Mouse (Mus musculus): Measurements from ENCODE around the gene Ssbp2. TPM values are rescaled to one million over a fixed set of nuclear protein-coding genes. Genes with fewer than 3 reads are reported as not detected.

Gene Ssbp2
- polyA plus RNA-seq, 1 experiment from 2014 or later, result 198 TPM

DNA sequence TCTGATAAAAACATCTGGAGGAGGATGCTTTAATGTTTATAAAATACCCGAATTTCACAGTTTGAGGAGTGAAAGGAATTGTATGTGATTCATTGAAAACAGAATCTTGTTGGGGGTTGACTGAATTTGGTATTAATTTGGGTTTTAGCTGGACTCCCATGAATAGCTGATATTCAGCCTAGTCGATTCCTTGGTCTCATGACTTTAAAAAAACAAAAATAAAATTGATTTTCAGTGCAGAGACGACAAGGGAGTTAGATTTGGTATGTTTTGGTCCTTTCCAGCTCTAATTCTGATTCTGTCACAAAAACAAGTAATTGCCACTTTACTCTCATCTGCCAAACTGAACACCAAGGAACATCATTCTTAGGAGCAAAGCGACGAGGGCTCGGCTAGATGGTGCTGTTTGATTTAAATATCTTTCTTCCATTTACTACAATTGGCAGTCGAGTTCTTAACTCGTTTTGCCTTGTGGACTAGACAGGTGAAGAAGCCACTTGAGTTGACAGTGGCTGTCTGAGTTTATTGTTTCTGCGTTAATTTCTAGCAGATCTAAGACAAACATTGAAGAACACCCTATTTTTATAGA, 2.9 kb downstream of the Ssbp2 start:
- Histone ChIP-seq H3K27ac (replicated peaks; ENCODE audit: low read depth, low read length) (no peak overlapping the region), H3K36me3 (replicated peaks; ENCODE audit: control insufficient read depth, insufficient read depth, low read depth, low read length) (no peaks in the 10 kb centered on the region), H3K9ac (replicated peaks; ENCODE audit: low read length) (no peak overlapping the region), H3K4me1 (ENCODE audit: control insufficient read depth, insufficient read depth, low read length) (no peaks in the 10 kb centered on the region; the same call in 1 of the 2 replicates), H3K4me3 (ENCODE audit: low read depth, low read length) (no peak overlapping the region; the same call in 1 of the 2 replicates), H3K27me3 (ENCODE audit: control insufficient read depth, insufficient read depth, low read length) (no peaks in the 10 kb centered on the region), H3K9me3 (replicated peaks; ENCODE audit: control insufficient read depth, low read length) (no peaks in the 10 kb centered on the region), H3K4me2 (ENCODE audit: low read depth, low read length) (peak overlapping the region; percentile 0; the same call in 1 of the 2 replicates)
- 24% methylated on average over 9 of the region's 9 CpGs for WGBS
- DNase-seq (ENCODE audit: low spot score) (peak; percentile 45), ATAC-seq (replicated peaks; ENCODE audit: insufficient number of reproducible peaks, low FRiP score, low TSS enrichment, low read depth) (no peak)

GRCm38 (mm10) chr13:91465002-91465715, 5.1 kb downstream of the Ssbp2 start:
- Histone ChIP-seq H3K27ac (replicated peaks; ENCODE audit: low read depth, low read length) (no peak overlapping the region), H3K4me2 (ENCODE audit: low read depth, low read length) (no peak overlapping the region), H3K9me3 (replicated peaks; ENCODE audit: control insufficient read depth, low read length) (no peaks in the 10 kb centered on the region), H3K4me3 (ENCODE audit: low read depth, low read length) (no peak overlapping the region), H3K36me3 (replicated peaks; ENCODE audit: control insufficient read depth, insufficient read depth, low read depth, low read length) (no peaks in the 10 kb centered on the region), H3K4me1 (ENCODE audit: control insufficient read depth, insufficient read depth, low read length) (no peaks in the 10 kb centered on the region; the same call in 1 of the 2 replicates), H3K9ac (replicated peaks; ENCODE audit: low read length) (no peak overlapping the region), H3K27me3 (ENCODE audit: control insufficient read depth, insufficient read depth, low read length) (no peaks in the 10 kb centered on the region)
- 79% methylated on average over 8 of the region's 8 CpGs for WGBS
- DNase-seq (ENCODE audit: low spot score) (no peak), ATAC-seq (replicated peaks; ENCODE audit: insufficient number of reproducible peaks, low FRiP score, low TSS enrichment, low read depth) (no peak)

DNA sequence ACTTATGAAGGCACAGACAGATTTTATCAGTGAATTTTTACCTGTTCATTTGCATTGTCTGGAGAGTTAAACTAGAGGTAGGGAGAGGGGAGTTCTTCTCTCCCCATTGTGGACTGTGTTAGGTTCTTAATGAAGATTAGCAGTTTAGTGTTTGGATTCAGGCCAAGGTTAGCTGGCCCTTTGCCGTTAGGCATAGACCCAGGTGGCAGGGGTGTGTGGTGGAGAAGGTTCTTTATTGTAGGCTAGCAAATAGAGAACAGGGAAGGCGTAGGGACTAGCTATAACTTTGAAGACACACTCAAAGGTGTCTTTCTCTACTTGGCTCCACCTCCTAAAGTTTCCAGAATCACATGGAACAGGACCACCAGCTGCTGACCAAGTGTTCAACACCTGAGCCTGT, 11.5 kb downstream of the Ssbp2 start:
- Histone ChIP-seq H3K4me1 (ENCODE audit: control insufficient read depth, insufficient read depth, low read length) (no peaks in the 10 kb centered on the region), H3K4me2 (ENCODE audit: low read depth, low read length) (no peak overlapping the region), H3K36me3 (replicated peaks; ENCODE audit: control insufficient read depth, insufficient read depth, low read depth, low read length) (no peaks in the 10 kb centered on the region), H3K27ac (replicated peaks; ENCODE audit: low read depth, low read length) (no peak overlapping the region), H3K4me3 (ENCODE audit: low read depth, low read length) (no peak overlapping the region), H3K27me3 (ENCODE audit: control insufficient read depth, insufficient read depth, low read length) (no peaks in the 10 kb centered on the region), H3K9me3 (replicated peaks; ENCODE audit: control insufficient read depth, low read length) (no peaks in the 10 kb centered on the region), H3K9ac (replicated peaks; ENCODE audit: low read length) (no peak overlapping the region)
- DNase-seq (ENCODE audit: low spot score), result no peak
- no peak for ATAC-seq (replicated peaks; ENCODE audit: insufficient number of reproducible peaks, low FRiP score, low TSS enrichment, low read depth)
- 80% methylated on average over 2 of the region's 2 CpGs for WGBS

- Histone ChIP-seq H3K27me3 (ENCODE audit: control insufficient read depth, insufficient read depth, low read length) (no peaks in the 10 kb centered on the region), H3K4me1 (ENCODE audit: control insufficient read depth, insufficient read depth, low read length) (no peaks in the 10 kb centered on the region), H3K4me2 (ENCODE audit: low read depth, low read length) (no peak overlapping the region), H3K27ac (replicated peaks; ENCODE audit: low read depth, low read length) (no peak overlapping the region), H3K4me3 (ENCODE audit: low read depth, low read length) (no peak overlapping the region), H3K9me3 (replicated peaks; ENCODE audit: control insufficient read depth, low read length) (no peaks in the 10 kb centered on the region), H3K9ac (replicated peaks; ENCODE audit: low read length) (no peak overlapping the region), H3K36me3 (replicated peaks; ENCODE audit: control insufficient read depth, insufficient read depth, low read depth, low read length) (no peaks in the 10 kb centered on the region)
- ATAC-seq (replicated peaks; ENCODE audit: insufficient number of reproducible peaks, low FRiP score, low TSS enrichment, low read depth), result no peak
- WGBS, result 79% methylated on average over 2 of the region's 2 CpGs
- no peak for DNase-seq (ENCODE audit: low spot score)
Measured at GRCm38 (mm10) chr13:91471980-91472379, 11.9 kb downstream of the Ssbp2 start.

DNA sequence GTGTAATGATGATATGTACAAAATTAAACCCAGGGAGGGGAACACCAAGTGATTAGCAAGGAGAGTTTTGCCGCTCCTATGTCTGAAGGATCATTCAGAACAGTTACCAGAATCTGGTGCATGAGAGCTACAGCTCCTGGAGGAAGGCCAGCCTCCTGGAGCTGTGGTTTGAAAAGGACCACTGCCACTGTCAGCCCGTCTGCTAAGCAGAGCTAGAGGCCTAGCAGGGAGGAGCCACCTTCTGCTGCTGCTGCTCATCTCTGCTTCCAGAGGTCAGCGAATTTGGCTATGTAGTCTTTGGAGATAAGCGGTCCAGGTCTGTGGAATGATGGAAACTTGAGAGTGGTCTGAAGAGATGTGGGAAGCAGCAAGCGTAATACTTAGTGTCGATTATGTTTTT, 13.4 kb downstream of the Ssbp2 start:
- no peak overlapping the region for H3K27ac ChIP-seq (replicated peaks; ENCODE audit: low read depth, low read length)
- no peak overlapping the region for H3K4me3 ChIP-seq (ENCODE audit: low read depth, low read length)
- no peaks in the 10 kb centered on the region for H3K9me3 ChIP-seq (replicated peaks; ENCODE audit: control insufficient read depth, low read length)
- WGBS, result 73% methylated on average over 6 of the region's 6 CpGs
- no peaks in the 10 kb centered on the region for H3K36me3 ChIP-seq (replicated peaks; ENCODE audit: control insufficient read depth, insufficient read depth, low read depth, low read length)
- H3K27me3 ChIP-seq (ENCODE audit: control insufficient read depth, insufficient read depth, low read length), result no peaks in the 10 kb centered on the region
- ATAC-seq (replicated peaks; ENCODE audit: insufficient number of reproducible peaks, low FRiP score, low TSS enrichment, low read depth) (no peak), DNase-seq (ENCODE audit: low spot score) (no peak)
- no peak overlapping the region for H3K9ac ChIP-seq (replicated peaks; ENCODE audit: low read length)
- H3K4me2 ChIP-seq (ENCODE audit: low read depth, low read length), result no peak overlapping the region
- no peaks in the 10 kb centered on the region for H3K4me1 ChIP-seq (ENCODE audit: control insufficient read depth, insufficient read depth, low read length)

DNA sequence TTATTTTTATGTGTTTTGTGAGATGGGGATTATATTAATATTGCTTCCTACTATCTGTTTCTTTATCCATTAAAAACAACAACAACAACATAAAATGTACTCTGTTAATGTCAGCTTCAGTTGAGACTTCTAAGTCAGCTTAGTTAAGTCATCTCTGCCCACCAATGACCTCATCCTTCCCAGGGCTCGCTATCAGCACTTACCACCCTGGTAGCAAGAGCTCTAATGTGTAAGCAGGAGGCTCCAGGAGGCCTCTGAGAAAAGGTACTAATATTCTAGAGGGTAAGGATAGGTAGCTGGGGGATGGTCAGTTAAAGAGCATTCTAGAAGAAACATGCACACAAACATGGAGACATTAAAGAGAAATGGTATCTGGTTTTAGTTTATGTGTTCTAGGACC, 13.9 kb downstream of the Ssbp2 start:
- no peak overlapping the region for H3K27ac ChIP-seq (replicated peaks; ENCODE audit: low read depth, low read length)
- no peaks in the 10 kb centered on the region for H3K27me3 ChIP-seq (ENCODE audit: control insufficient read depth, insufficient read depth, low read length)
- ATAC-seq (replicated peaks; ENCODE audit: insufficient number of reproducible peaks, low FRiP score, low TSS enrichment, low read depth) (no peak), DNase-seq (ENCODE audit: low spot score) (no peak)
- H3K4me2 ChIP-seq (ENCODE audit: low read depth, low read length), result no peak overlapping the region
- no peaks in the 10 kb centered on the region for H3K4me1 ChIP-seq (ENCODE audit: control insufficient read depth, insufficient read depth, low read length)
- 66% methylated on average over 1 of the region's 1 CpGs for WGBS
- H3K9ac ChIP-seq (replicated peaks; ENCODE audit: low read length), result no peak overlapping the region
- no peak overlapping the region for H3K4me3 ChIP-seq (ENCODE audit: low read depth, low read length)
- no peaks in the 10 kb centered on the region for H3K36me3 ChIP-seq (replicated peaks; ENCODE audit: control insufficient read depth, insufficient read depth, low read depth, low read length)
- H3K9me3 ChIP-seq (replicated peaks; ENCODE audit: control insufficient read depth, low read length), result no peaks in the 10 kb centered on the region

DNA sequence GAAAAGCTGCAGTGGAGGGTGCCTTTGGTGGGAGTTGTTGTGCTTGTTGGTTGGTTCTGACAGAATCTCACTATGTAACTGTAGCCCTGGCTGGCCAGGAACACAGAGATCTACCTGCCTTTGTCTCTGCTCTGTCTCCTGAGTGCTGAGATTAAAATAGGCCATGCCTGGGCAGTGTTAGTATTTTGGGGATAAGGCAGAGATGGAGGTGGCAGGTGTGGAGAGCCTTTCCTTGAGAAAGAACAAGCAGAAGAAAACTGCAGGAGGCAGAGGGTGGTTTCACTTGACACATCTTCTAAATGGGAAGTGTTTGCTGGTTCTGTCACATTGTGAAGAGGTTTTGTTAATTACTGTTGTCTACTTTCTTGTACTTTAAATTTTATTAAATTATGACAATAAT, 15.8 kb downstream of the Ssbp2 start:
- ATAC-seq (replicated peaks; ENCODE audit: insufficient number of reproducible peaks, low FRiP score, low TSS enrichment, low read depth), result no peak
- Histone ChIP-seq H3K4me3 (ENCODE audit: low read depth, low read length) (no peak overlapping the region), H3K9ac (replicated peaks; ENCODE audit: low read length) (no peak overlapping the region), H3K9me3 (replicated peaks; ENCODE audit: control insufficient read depth, low read length) (no peaks in the 10 kb centered on the region), H3K27me3 (ENCODE audit: control insufficient read depth, insufficient read depth, low read length) (no peaks in the 10 kb centered on the region), H3K27ac (replicated peaks; ENCODE audit: low read depth, low read length) (no peak overlapping the region), H3K36me3 (replicated peaks; ENCODE audit: control insufficient read depth, insufficient read depth, low read depth, low read length) (no peaks in the 10 kb centered on the region), H3K4me2 (ENCODE audit: low read depth, low read length) (no peak overlapping the region), H3K4me1 (ENCODE audit: control insufficient read depth, insufficient read depth, low read length) (no peaks in the 10 kb centered on the region)
- DNase-seq (ENCODE audit: low spot score), result no peak

DNA sequence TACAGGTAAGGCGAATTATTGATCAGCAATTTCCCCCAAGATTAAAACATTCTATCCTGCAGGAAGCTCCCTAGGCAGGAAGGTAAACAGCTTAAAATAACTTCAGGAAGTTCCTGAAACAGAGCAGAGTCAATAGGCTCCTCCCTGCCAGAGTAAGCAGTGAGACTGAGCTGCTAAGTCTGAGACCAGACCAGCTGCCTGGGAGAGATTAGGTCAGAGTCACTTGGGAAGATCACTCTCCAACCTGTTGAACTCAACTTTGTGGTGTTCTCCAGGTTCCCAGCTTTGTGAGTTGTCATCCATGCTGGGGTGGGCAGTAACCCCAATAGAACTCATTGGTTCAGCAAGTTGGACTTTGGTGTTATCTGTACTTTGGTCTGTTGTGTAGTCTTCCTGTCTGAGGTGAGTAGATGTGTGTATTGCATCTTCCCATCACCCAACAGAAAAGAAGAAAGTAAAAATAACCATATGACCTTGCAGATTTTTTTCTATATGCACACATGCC, 16.6 kb downstream of the Ssbp2 start:
- DNase-seq (ENCODE audit: low spot score) (no peak), ATAC-seq (replicated peaks; ENCODE audit: insufficient number of reproducible peaks, low FRiP score, low TSS enrichment, low read depth) (no peak)
- H3K9ac ChIP-seq (replicated peaks; ENCODE audit: low read length), result no peak overlapping the region
- no peaks in the 10 kb centered on the region for H3K9me3 ChIP-seq (replicated peaks; ENCODE audit: control insufficient read depth, low read length)
- 91% methylated on average over 1 of the region's 1 CpGs for whole genome bisulfite sequencing
- no peak overlapping the region for H3K27ac ChIP-seq (replicated peaks; ENCODE audit: low read depth, low read length)
- no peaks in the 10 kb centered on the region for H3K27me3 ChIP-seq (ENCODE audit: control insufficient read depth, insufficient read depth, low read length)
- H3K36me3 ChIP-seq (replicated peaks; ENCODE audit: control insufficient read depth, insufficient read depth, low read depth, low read length), result no peaks in the 10 kb centered on the region
- no peak overlapping the region for H3K4me2 ChIP-seq (ENCODE audit: low read depth, low read length)
- no peaks in the 10 kb centered on the region for H3K4me1 ChIP-seq (ENCODE audit: control insufficient read depth, insufficient read depth, low read length)
- no peak overlapping the region for H3K4me3 ChIP-seq (ENCODE audit: low read depth, low read length)
